Mouse (Mus musculus) kidney, postnatal 10 days (tissue): ENCODE results near the gene Tdp1.
A peak's percentile ranks its signal among the peaks of the same experiment; 100 is the strongest.

Experiments used
- DNase-seq: peaks from one replicate; pipeline ENCODE4 v3.0.0; 2021; ENCODE audit warnings: mixed read lengths

Tdp1 gene

GRCm38 (mm10) chr12:100001246-100001645 is 116.9 kb downstream of the Tdp1 start:
- no peak for DNase-seq

- peak; percentile 80 for DNase-seq
Measured at GRCm38 (mm10) chr12:100001910-100002309, 117.6 kb downstream of the Tdp1 start.

DNA sequence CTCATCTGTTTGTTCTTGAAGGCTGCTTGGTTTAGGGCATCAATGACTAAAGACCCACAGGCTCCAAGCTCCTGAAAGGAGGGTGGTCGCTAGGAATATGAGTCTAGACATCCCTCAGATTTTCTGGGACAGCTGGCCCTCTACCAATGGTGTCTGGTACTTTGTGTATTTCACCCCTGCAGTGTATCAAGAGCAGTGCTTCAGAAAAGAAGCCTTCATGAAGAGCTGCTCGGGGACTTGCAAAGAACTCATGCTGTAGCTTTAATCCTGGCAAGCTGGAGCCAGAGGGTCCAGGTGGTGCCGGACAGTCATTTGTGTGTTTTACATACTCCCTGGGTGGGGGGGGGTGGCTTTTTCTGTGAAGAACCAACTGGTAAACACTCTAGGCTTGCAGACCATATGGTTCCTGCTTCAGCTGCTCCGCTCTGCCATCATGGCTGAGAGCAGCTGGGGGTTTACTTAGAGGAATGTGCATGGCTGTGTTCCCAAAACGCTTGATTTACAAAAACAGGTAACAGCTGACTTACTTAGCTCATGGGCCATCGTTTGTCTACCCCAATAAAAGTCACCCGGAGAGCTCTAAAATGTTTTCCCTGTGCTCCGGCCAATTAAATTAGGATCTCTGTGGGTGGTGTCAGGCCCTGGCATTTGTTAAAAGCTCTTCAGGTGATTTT is 118.7 kb downstream of the Tdp1 start:
- peak; percentile 11 for DNase-seq
